Mouse (Mus musculus) hematopoietic multipotent progenitor cell, adult 10-12 weeks (in vitro differentiated cells): ENCODE data around the gene Irak3. TPM values are rescaled to one million over a fixed set of nuclear protein-coding genes. Genes with fewer than 3 reads are reported as not detected.

ENCODE experiments used
- polyA plus RNA-seq: library from polyadenylated mRNA; stranded (reverse); fragments of >175 nt; gene quantifications from 2 replicates; pipeline ENCODE4 v1.2.3, GENCODE M21; 2012; ENCODE audit warnings: low replicate concordance

The Irak3 gene
- 7.6 and 10.4 TPM in 2 replicates for polyA plus RNA-seq

GRCm38 (mm10) chr10:120201961-120202402 is at the start of gene Irak3:
Gene Irak3, minus strand, starts transcription at chr10:120202130.

GRCm38 (mm10) chr10:120226871-120227661 is 25.1 kb upstream of the Irak3 start, which contains the start of gene Llph:
Gene Llph, plus strand, starts transcription at chr10:120227070.

GRCm38 (mm10) chr10:120201131-120201921 is 604 bp downstream of the Irak3 start, which contains the start of gene Tmbim4:
Gene Tmbim4, plus strand, starts transcription at chr10:120201590.

GRCm38 (mm10) chr10:120112507-120113396 is 89.2 kb downstream of the Irak3 start, which contains the start of gene Helb:
Gene Helb, minus strand, starts transcription at chr10:120112987.

Other genes with a start within 250 kb of the Irak3 start
- 5.0 and 14.5 TPM in 2 replicates for gene Helb, start 89.1 kb downstream of the Irak3 start, polyA plus RNA-seq
- gene Tmbim4, start 540 bp downstream of the Irak3 start, polyA plus RNA-seq = 84.7 and 92.6 TPM in 2 replicates
- gene Llph, start 24.9 kb upstream of the Irak3 start, polyA plus RNA-seq = 5.7 and 42.3 TPM in 2 replicates